Mouse (Mus musculus): ENCODE measurements at regions not wholly inside any gene's neighbourhood (a gene's known extent, or its start where the extent isn't known, plus 50 kb on each side); places are given as distances from the start of the nearest gene placed in this dataset.
A peak's percentile ranks its signal among the peaks of the same experiment; 100 is the strongest.

GRCm38 (mm10) chr17:68111834-68112473 is 108.0 kb upstream of the Arhgap28 start:
- no peak for ATAC-seq (ENCODE audit: low read depth)
- Histone ChIP-seq H3K9ac (ENCODE audit: low read length) (no peak overlapping the region), H3K36me3 (ENCODE audit: control insufficient read depth, insufficient read depth, low read length) (no peaks in the 10 kb centered on the region), H3K27me3 (ENCODE audit: control insufficient read depth, insufficient read depth, low read depth, low read length) (no peaks in the 10 kb centered on the region), H3K4me2 (ENCODE audit: low read depth, low read length) (no peak overlapping the region), H3K27ac (ENCODE audit: low read length) (no peak overlapping the region; the same call in 1 of the 2 replicates), H3K4me3 (ENCODE audit: low read length) (no peak overlapping the region), H3K4me1 (replicated peaks; ENCODE audit: control insufficient read depth, insufficient read depth, low read length) (0 out of 2 replicates have a peak, but pooled peaks cover 12% of the 10 kb centered on the region), H3K9me3 (ENCODE audit: control insufficient read depth, low read length) (no peaks in the 10 kb centered on the region)
- 61% methylated on average over 4 of the region's 4 CpGs for WGBS

- no peak overlapping the region for H3K4me3 ChIP-seq (ENCODE audit: low read length)
- H3K4me2 ChIP-seq (ENCODE audit: low read depth, low read length): no peak overlapping the region
- peak overlapping the region; percentile 81 for H3K27ac ChIP-seq (ENCODE audit: low read length)
- no peak overlapping the region for H3K9ac ChIP-seq (ENCODE audit: low read length)
- 48% methylated on average over 5 of the region's 5 CpGs for WGBS
- H3K9me3 ChIP-seq (ENCODE audit: control insufficient read depth, low read length): no peaks in the 10 kb centered on the region
- no peaks in the 10 kb centered on the region for H3K36me3 ChIP-seq (ENCODE audit: control insufficient read depth, insufficient read depth, low read length)
- no peaks in the 10 kb centered on the region for H3K27me3 ChIP-seq (ENCODE audit: control insufficient read depth, insufficient read depth, low read depth, low read length)
- ATAC-seq (ENCODE audit: low read depth): peak; percentile 91
- 0 out of 2 replicates have a peak, but pooled peaks cover 12% of the 10 kb centered on the region for H3K4me1 ChIP-seq (replicated peaks; ENCODE audit: control insufficient read depth, insufficient read depth, low read length)
Observed at GRCm38 (mm10) chr17:68112763-68113330, 108.9 kb upstream of the Arhgap28 start.

DNA sequence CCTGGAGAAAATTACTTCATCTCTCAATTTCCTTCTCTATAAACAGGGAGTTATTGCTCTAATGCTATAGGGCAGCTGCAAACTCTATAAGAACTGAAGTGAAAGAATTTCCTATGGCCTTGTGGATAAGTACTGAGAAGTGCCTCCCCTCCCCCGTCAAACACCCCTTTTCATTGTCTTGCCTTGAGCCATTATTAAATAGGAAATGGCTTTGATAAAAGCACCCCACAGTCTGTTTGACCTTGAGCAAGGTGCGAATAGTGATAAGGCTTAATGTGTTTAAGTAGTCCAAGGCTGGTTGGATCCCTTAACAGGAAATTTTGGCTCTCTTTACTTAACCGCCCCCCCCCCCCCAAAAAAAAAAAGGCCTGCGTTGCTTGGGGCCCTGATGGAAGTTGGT is 111.7 kb upstream of the Arhgap28 start:
- Histone ChIP-seq H3K9me3 (ENCODE audit: control insufficient read depth, low read length) (no peaks in the 10 kb centered on the region), H3K4me1 (replicated peaks; ENCODE audit: control insufficient read depth, insufficient read depth, low read length) (0 out of 2 replicates have a peak, but pooled peaks cover 12% of the 10 kb centered on the region), H3K27me3 (ENCODE audit: control insufficient read depth, insufficient read depth, low read depth, low read length) (no peaks in the 10 kb centered on the region), H3K4me3 (ENCODE audit: low read length) (no peak overlapping the region), H3K36me3 (ENCODE audit: control insufficient read depth, insufficient read depth, low read length) (no peaks in the 10 kb centered on the region), H3K9ac (ENCODE audit: low read length) (no peak overlapping the region), H3K4me2 (ENCODE audit: low read depth, low read length) (no peak overlapping the region), H3K27ac (ENCODE audit: low read length) (no peak overlapping the region)
- ATAC-seq (ENCODE audit: low read depth): peak; percentile 42
- WGBS: 47% methylated on average over 4 of the region's 4 CpGs

DNA sequence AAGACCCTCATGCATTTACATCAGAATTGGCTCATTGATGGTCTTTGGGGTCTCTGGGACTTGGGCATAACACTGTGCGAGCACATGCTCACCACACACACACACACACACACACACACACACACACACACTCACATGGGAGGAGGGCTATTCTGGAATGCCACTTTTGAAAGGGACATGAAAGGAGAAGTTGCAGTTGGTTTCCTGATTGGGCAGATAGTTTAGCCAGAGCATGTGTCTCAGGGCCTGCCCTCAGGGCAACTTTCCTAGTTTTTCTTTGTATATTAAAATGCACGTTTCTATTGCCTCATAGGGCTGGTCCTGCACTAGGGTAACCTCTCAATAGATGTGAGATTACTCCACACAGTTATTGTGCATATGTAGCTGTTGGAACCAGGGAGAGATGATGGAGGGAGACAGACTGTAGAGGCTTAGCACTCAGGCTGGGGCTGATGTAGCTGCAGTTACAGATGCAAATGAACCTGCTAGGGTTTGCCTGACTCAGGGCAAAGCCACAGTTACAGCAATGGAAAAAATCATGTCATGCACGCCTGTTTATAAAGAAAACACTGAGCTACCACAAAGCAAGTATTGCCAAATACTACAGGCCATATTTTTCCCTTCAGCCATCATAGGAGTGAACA is 115.3 kb upstream of the Arhgap28 start:
- Histone ChIP-seq H3K4me1 (replicated peaks; ENCODE audit: control insufficient read depth, insufficient read depth, low read length) (0 out of 2 replicates have a peak, but pooled peaks cover under 1% of the 10 kb centered on the region), H3K36me3 (ENCODE audit: control insufficient read depth, insufficient read depth, low read length) (no peaks in the 10 kb centered on the region), H3K4me2 (ENCODE audit: low read depth, low read length) (no peak overlapping the region), H3K4me3 (ENCODE audit: low read length) (no peak overlapping the region), H3K9me3 (ENCODE audit: control insufficient read depth, low read length) (no peaks in the 10 kb centered on the region), H3K9ac (ENCODE audit: low read length) (no peak overlapping the region), H3K27me3 (ENCODE audit: control insufficient read depth, insufficient read depth, low read depth, low read length) (no peaks in the 10 kb centered on the region), H3K27ac (ENCODE audit: low read length) (no peak overlapping the region)
- 62% methylated on average over 3 of the region's 3 CpGs for WGBS
- no peak for ATAC-seq (ENCODE audit: low read depth)

DNA sequence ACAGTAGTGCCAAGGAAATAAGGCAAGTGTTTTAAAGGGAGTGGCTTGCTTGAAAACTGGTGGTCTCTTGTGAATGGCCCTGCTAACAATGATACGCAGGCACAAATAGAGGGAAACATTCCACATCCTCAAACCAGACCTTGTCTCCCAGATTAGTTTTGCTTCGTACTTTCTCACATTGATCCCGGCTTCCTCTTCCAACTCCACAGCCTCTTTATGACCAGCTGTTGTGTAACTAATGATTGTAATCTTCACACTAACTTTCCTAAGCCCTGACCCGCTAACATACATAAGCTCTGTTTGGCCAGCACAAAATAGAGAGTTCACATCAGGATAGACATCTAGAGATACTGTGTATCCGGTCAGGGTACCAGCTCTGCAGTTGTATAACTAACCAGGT is 116.3 kb upstream of the Arhgap28 start:
- 73% methylated on average over 5 of the region's 5 CpGs for WGBS
- no peak for ATAC-seq (ENCODE audit: low read depth)

GRCm38 (mm10) chr17:68120744-68121143 is 116.8 kb upstream of the Arhgap28 start:
- Histone ChIP-seq H3K9ac (ENCODE audit: low read length) (no peak overlapping the region), H3K4me1 (replicated peaks; ENCODE audit: control insufficient read depth, insufficient read depth, low read length) (no peaks in the 10 kb centered on the region), H3K4me3 (ENCODE audit: low read length) (no peak overlapping the region), H3K36me3 (ENCODE audit: control insufficient read depth, insufficient read depth, low read length) (no peaks in the 10 kb centered on the region), H3K27ac (ENCODE audit: low read length) (peak overlapping the region; percentile 32; the same call in 1 of the 2 replicates), H3K27me3 (ENCODE audit: control insufficient read depth, insufficient read depth, low read depth, low read length) (no peaks in the 10 kb centered on the region), H3K9me3 (ENCODE audit: control insufficient read depth, low read length) (no peaks in the 10 kb centered on the region), H3K4me2 (ENCODE audit: low read depth, low read length) (no peak overlapping the region)
- WGBS: 45% methylated on average over 6 of the region's 6 CpGs
- 0 out of 2 replicates have a peak, but pooled peaks have one; percentile 54 for ATAC-seq (ENCODE audit: low read depth)

More for the DNA sequence above, 116.3 kb upstream of the Arhgap28 start:
- no peak overlapping the region for H3K4me3 ChIP-seq (ENCODE audit: low read length)
- H3K36me3 ChIP-seq (ENCODE audit: control insufficient read depth, insufficient read depth, low read length): no peaks in the 10 kb centered on the region
- peak overlapping the region; percentile 56 for H3K27ac ChIP-seq (ENCODE audit: low read length)
- H3K4me2 ChIP-seq (ENCODE audit: low read depth, low read length): no peak overlapping the region
- H3K9ac ChIP-seq (ENCODE audit: low read length): no peak overlapping the region
- no peaks in the 10 kb centered on the region for H3K4me1 ChIP-seq (replicated peaks; ENCODE audit: control insufficient read depth, insufficient read depth, low read length)
- H3K9me3 ChIP-seq (ENCODE audit: control insufficient read depth, low read length): no peaks in the 10 kb centered on the region
- H3K27me3 ChIP-seq (ENCODE audit: control insufficient read depth, insufficient read depth, low read depth, low read length): no peaks in the 10 kb centered on the region

- Histone ChIP-seq H3K9me3 (ENCODE audit: control insufficient read depth, low read length) (no peaks in the 10 kb centered on the region), H3K4me2 (ENCODE audit: low read depth, low read length) (no peak overlapping the region), H3K27me3 (ENCODE audit: control insufficient read depth, insufficient read depth, low read depth, low read length) (no peaks in the 10 kb centered on the region), H3K4me3 (ENCODE audit: low read length) (no peak overlapping the region), H3K36me3 (ENCODE audit: control insufficient read depth, insufficient read depth, low read length) (no peaks in the 10 kb centered on the region), H3K9ac (ENCODE audit: low read length) (no peak overlapping the region), H3K27ac (ENCODE audit: low read length) (no peak overlapping the region), H3K4me1 (replicated peaks; ENCODE audit: control insufficient read depth, insufficient read depth, low read length) (peaks cover 2% of the 10 kb centered on the region; the same call in 1 of the 2 replicates)
- no peak for ATAC-seq (ENCODE audit: low read depth)
- WGBS: 40% methylated on average over 10 of the region's 10 CpGs
Observed at GRCm38 (mm10) chr17:68134373-68134772, 130.5 kb upstream of the Arhgap28 start.

DNA sequence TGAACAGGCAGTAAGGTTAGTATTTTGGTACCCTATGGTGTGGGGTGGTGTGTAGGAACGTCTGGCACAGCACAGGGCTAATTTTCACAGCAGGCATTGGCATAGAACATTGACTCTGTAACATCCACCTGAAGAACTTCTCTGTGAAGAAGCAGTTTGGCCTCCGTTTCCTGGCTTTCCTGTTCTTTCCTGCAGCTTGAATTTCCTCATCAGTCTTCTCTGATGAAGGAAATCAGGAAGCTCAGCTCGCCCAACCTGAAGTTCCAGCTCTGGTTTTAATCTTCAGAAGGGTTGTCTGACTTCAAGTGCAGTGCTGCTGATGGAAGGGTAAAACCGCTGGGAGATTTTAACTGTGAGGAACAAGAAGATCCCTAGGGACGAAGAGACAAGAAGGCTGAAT is 131.5 kb upstream of the Arhgap28 start:
- Histone ChIP-seq H3K4me1 (replicated peaks; ENCODE audit: control insufficient read depth, insufficient read depth, low read length) (no peaks in the 10 kb centered on the region; the same call in 1 of the 2 replicates), H3K27ac (ENCODE audit: low read length) (no peak overlapping the region), H3K9ac (ENCODE audit: low read length) (no peak overlapping the region), H3K9me3 (ENCODE audit: control insufficient read depth, low read length) (no peaks in the 10 kb centered on the region), H3K4me3 (ENCODE audit: low read length) (no peak overlapping the region), H3K36me3 (ENCODE audit: control insufficient read depth, insufficient read depth, low read length) (no peaks in the 10 kb centered on the region), H3K4me2 (ENCODE audit: low read depth, low read length) (no peak overlapping the region), H3K27me3 (ENCODE audit: control insufficient read depth, insufficient read depth, low read depth, low read length) (no peaks in the 10 kb centered on the region)
- 56% methylated on average over 5 of the region's 5 CpGs for WGBS
- no peak for ATAC-seq (ENCODE audit: low read depth)

GRCm38 (mm10) chr17:68143307-68143706 is 130.3 kb upstream of the L3mbtl4 start:
- Histone ChIP-seq H3K9ac (ENCODE audit: low read length) (no peak overlapping the region), H3K36me3 (ENCODE audit: control insufficient read depth, insufficient read depth, low read length) (no peaks in the 10 kb centered on the region), H3K4me3 (ENCODE audit: low read length) (no peak overlapping the region), H3K27ac (ENCODE audit: low read length) (no peak overlapping the region), H3K4me2 (ENCODE audit: low read depth, low read length) (no peak overlapping the region), H3K9me3 (ENCODE audit: control insufficient read depth, low read length) (no peaks in the 10 kb centered on the region), H3K4me1 (replicated peaks; ENCODE audit: control insufficient read depth, insufficient read depth, low read length) (no peaks in the 10 kb centered on the region), H3K27me3 (ENCODE audit: control insufficient read depth, insufficient read depth, low read depth, low read length) (no peaks in the 10 kb centered on the region)
- ATAC-seq (ENCODE audit: low read depth): no peak
- WGBS: 81% methylated on average over 7 of the region's 7 CpGs

Measured in lung, embryonic 16.5 days (tissue).